Mouse (Mus musculus): Measurements from ENCODE around the gene Mtf1. TPM values are rescaled to one million over a fixed set of nuclear protein-coding genes. Genes with fewer than 3 reads are reported as not detected.

Mtf1 gene
- total RNA-seq, 2 experiments from 2014 or later: 26.4 to 28.8 TPM

Other genes with a start within 250 kb of the Mtf1 start
- 1 to 10 TPM in 1 of 2 experiments, not detected in 1; 1.6 TPM for gene 3100002H09Rik, start 191.3 kb upstream of the Mtf1 start, total RNA-seq (2021)
- 10 to 100 TPM; 46.3 to 49.8 TPM for gene Pou3f1, start 145.3 kb upstream of the Mtf1 start, total RNA-seq (2021)
- 10 to 100 TPM; 15.1 to 16.6 TPM for gene Utp11, start 108.5 kb upstream of the Mtf1 start, total RNA-seq (2021)
- gene Fhl3, start 101.4 kb upstream of the Mtf1 start, total RNA-seq (2021): 1 to 10 TPM; 2.3 to 2.8 TPM
- 10 to 100 TPM; 34.6 to 34.8 TPM for gene Sf3a3, start 87.3 kb upstream of the Mtf1 start, total RNA-seq (2021)
- gene Inpp5b, start 60.3 kb upstream of the Mtf1 start, total RNA-seq (2021): 10 to 100 TPM; 34.6 to 51.5 TPM
- gene Yrdc, start 48.6 kb downstream of the Mtf1 start, total RNA-seq (2021): 10 to 100 TPM; 31.6 to 32.3 TPM
- gene 1110065P20Rik, start 49.1 kb downstream of the Mtf1 start, total RNA-seq (2021): 100 to 1,000 TPM in 1 of 2 experiments, 10 to 100 TPM in 1; 88.5 to 105 TPM
- 10 to 100 TPM; 50.0 to 53.1 TPM for gene Maneal, start 60.1 kb downstream of the Mtf1 start, total RNA-seq (2021)
- 10 to 100 TPM; 25.8 to 30.6 TPM for gene Epha10, start 78.8 kb downstream of the Mtf1 start, total RNA-seq (2021)
- 10 to 100 TPM; 20.1 to 20.4 TPM for gene 9930104L06Rik, start 134.9 kb downstream of the Mtf1 start, total RNA-seq (2021)
- gene Cdca8, start 137.2 kb downstream of the Mtf1 start, total RNA-seq (2021): 1 to 10 TPM; 2.2 to 2.6 TPM
- gene Rspo1, start 184.3 kb downstream of the Mtf1 start, total RNA-seq (2021): 1 to 10 TPM; 7.4 to 7.9 TPM
- 10 to 100 TPM; 54.3 to 66.8 TPM for gene Gnl2, start 214.5 kb downstream of the Mtf1 start, total RNA-seq (2021)

All from layer of hippocampus, postnatal 25 days (tissue).